Mouse (Mus musculus) liver, embryonic 14.5 days (tissue): ENCODE measurements around the gene Slc22a15. TPM values are rescaled to one million over a fixed set of nuclear protein-coding genes. Genes with fewer than 3 reads are reported as not detected.
A peak's percentile ranks its signal among the peaks of the same experiment; 100 is the strongest.

Experiments used
- ATAC-seq: fragments of 200-750 bp; cut with Nextera tagmentation; 2 replicates; pipeline ENCODE4 v1.8.0; 2017; ENCODE audit warnings: moderate number of reproducible peaks, mild to moderate bottlenecking, moderate library complexity; ENCODE audit not compliant: insufficient read depth
- DNase-seq, 3 experiments: peaks; one replicate each; pipeline ENCODE4 v3.0.0-alpha.2; 2012 to 2013; ENCODE audit warnings: low read depth in 3 of 3, low spot score in 3 of 3
- H3K27ac ChIP-seq: fragments of 300-500 bp; sonication (generic); 2 replicates; pipeline ENCODE4 v1.5.1; 2014; ENCODE audit warnings: moderate library complexity, mild to moderate bottlenecking, control low read depth, inconsistent platforms
- H3K27me3 ChIP-seq: fragments of 300-500 bp; sonication (generic); 2 replicates; pipeline ENCODE4 v1.6.1; 2014; ENCODE audit warnings: mild to moderate bottlenecking, low read length, moderate library complexity; ENCODE audit not compliant: control insufficient read depth, insufficient read depth
- H3K36me3 ChIP-seq: fragments of 300-500 bp; sonication (generic); replicated peaks from 2 replicates; pipeline ENCODE4 v1.6.1; 2014; ENCODE audit warnings: low read depth; ENCODE audit not compliant: control insufficient read depth, insufficient read depth
- H3K4me1 ChIP-seq, 2 experiments: fragments of 200-500 bp in 1 of 2; fragments of 300-500 bp in 1 of 2; sonication (generic) in 1 of 2; replicated peaks; 2 replicates each; pipeline ENCODE4 v1.6.1; 2012 to 2014; ENCODE audit warnings: antibody characterized with exemption in 1 of 2, inconsistent platforms in 1 of 2, low read length in 1 of 2; ENCODE audit not compliant: control insufficient read depth in 2 of 2, insufficient read depth in 2 of 2
- H3K4me2 ChIP-seq: fragments of 300-500 bp; sonication (generic); 2 replicates; pipeline ENCODE4 v1.6.1; 2014; ENCODE audit warnings: low read depth, mild to moderate bottlenecking, control low read depth, moderate library complexity
- H3K4me3 ChIP-seq, 2 experiments: fragments of 200-500 bp in 1 of 2; fragments of 300-500 bp in 1 of 2; sonication (generic) in 1 of 2; 2 replicates each; pipeline ENCODE4 v1.5.1; 2012 to 2014; ENCODE audit warnings: low read depth in 2 of 2, low read length in 2 of 2, mild to moderate bottlenecking in 2 of 2, control low read depth in 1 of 2, inconsistent platforms in 1 of 2, moderate library complexity in 1 of 2; ENCODE audit not compliant: insufficient read depth in 1 of 2
- H3K9ac ChIP-seq: fragments of 300-500 bp; sonication (generic); replicated peaks from 2 replicates; pipeline ENCODE4 v1.6.1; 2014; ENCODE audit warnings: mild to moderate bottlenecking, control low read depth, moderate library complexity
- H3K9me3 ChIP-seq: fragments of 300-500 bp; sonication (generic); 2 replicates; pipeline ENCODE4 v1.6.1; 2016; ENCODE audit warnings: low read length, mixed read lengths; ENCODE audit not compliant: control insufficient read depth
- CTCF ChIP-seq: IDR thresholded peaks from 2 replicates; pipeline ENCODE4 v1.5.1; 2016; ENCODE audit warnings: antibody characterized with exemption, low read depth, control low read depth
- EP300 ChIP-seq: IDR thresholded peaks from 2 replicates; pipeline ENCODE4 v1.6.1; 2016; ENCODE audit warnings: antibody characterized with exemption, low read depth
- WGBS: fragments of 180-500 bp; shearing (Covaris S2); extraction: QIAGEN DNeasy Blood & Tissue Kit; methylation state at CpG from one replicate; pipeline ENCODE4 v1.1.7; 2014; ENCODE audit not compliant: insufficient replicate concordance; 5-methylcytosine and 5-hydroxymethylcytosine counted together
- polyA plus RNA-seq, 2 experiments: library from polyadenylated mRNA; depleted of rRNA in 1 of 2; stranded (reverse) in 1 of 2; unstranded in 1 of 2; fragments of >200 nt; fragmentation: Nextera tagmentation in 1 of 2; extraction: Ambion mirVana in 1 of 2; gene quantifications; 2 replicates each; pipeline versions ENCODE4 v1.2.1 to v1.2.3; 2012 to 2014

Slc22a15 gene
- polyA plus RNA-seq, 2 experiments: 1.3 to 1.7 TPM

DNA sequence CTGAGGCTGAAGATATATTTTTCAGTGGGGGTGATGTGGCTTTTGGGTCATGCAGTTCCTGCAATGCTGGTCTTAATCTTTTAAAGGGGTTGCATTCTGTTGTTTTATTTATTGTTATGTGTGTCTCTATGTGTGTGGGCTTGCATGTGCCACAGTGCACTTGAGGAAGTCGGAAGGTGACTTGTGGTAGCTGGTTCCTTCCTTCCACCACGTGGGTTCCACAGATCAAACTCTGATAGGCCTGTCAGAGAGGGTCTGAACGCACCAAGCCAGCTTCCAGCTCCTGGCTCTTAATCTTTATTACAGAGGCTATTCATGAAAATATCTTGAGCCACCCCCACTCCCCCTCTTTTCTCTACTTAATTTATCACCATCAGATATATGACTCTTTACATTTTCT, 40.4 kb downstream of the Slc22a15 start:
- H3K4me1 ChIP-seq: no peaks in the 10 kb centered on the region
- H3K36me3 ChIP-seq: no peaks in the 10 kb centered on the region
- H3K4me3 ChIP-seq: no peak overlapping the region
- H3K9ac ChIP-seq: no peak overlapping the region
- TF ChIP-seq EP300 (no peak), CTCF (no peak)
- WGBS: 2% methylated on average over 3 of the region's 3 CpGs
- ATAC-seq: no peak
- no peak for DNase-seq
- no peaks in the 10 kb centered on the region for H3K27me3 ChIP-seq
- no peak overlapping the region for H3K4me2 ChIP-seq
- no peaks in the 10 kb centered on the region for H3K9me3 ChIP-seq
- H3K27ac ChIP-seq: no peak overlapping the region

DNA sequence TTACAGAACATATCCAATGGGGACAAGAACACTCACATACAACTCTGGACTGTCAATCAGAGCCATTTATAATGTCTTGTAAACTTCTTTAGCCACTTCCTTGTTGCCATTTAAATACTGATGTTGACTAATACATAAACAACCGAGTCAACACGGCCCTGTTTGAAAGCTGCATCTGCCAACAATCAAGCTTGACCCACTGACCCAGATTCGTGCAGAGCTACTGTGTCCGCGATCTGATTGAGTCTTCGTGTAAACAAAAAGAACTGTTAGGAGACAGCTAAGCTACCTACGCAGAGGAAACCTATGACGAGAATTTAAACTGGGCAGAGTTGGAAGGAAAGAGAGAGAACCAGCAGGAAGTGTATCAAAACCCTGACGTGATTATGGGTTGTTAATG, 42.5 kb downstream of the Slc22a15 start:
- WGBS: 49% methylated on average over 9 of the region's 9 CpGs

DNA sequence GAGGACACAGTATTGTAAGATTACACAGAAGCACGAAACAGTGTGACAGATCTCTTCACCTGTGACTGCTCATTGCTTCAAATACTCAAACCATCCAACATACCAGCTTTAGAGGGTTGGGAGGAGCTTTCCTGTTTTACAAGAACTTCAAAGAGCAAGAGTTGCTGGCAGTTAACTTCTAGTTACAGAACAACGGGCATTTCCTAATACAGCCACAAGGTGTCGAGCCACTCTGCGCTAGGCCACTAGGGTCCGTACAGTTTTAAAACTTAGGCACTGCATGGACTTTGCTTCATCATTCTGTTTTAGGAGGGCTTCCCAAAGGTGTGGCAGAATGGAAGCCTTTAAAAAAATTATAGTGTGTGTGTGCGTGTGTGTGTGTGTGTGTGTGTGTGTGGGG, 43.4 kb downstream of the Slc22a15 start:
- H3K27me3 ChIP-seq: no peaks in the 10 kb centered on the region
- no peaks in the 10 kb centered on the region for H3K4me1 ChIP-seq
- no peaks in the 10 kb centered on the region for H3K36me3 ChIP-seq
- ATAC-seq (no peak), DNase-seq (no peak)
- no peak overlapping the region for H3K27ac ChIP-seq
- H3K9ac ChIP-seq: no peak overlapping the region
- WGBS: 69% methylated on average over 6 of the region's 6 CpGs
- H3K4me2 ChIP-seq: no peak overlapping the region
- no peaks in the 10 kb centered on the region for H3K9me3 ChIP-seq
- no peak overlapping the region for H3K4me3 ChIP-seq
- no peak for TF ChIP-seq EP300
- TF ChIP-seq CTCF: peak; percentile 26

More for the DNA sequence above, 42.5 kb downstream of the Slc22a15 start:
- no peak for DNase-seq
- H3K27ac ChIP-seq: no peak overlapping the region
- no peak overlapping the region for H3K9ac ChIP-seq
- H3K4me3 ChIP-seq: no peak overlapping the region
- H3K36me3 ChIP-seq: no peaks in the 10 kb centered on the region
- no peaks in the 10 kb centered on the region for H3K27me3 ChIP-seq
- no peak for ATAC-seq
- TF ChIP-seq EP300 (no peak), CTCF (no peak)
- no peaks in the 10 kb centered on the region for H3K4me1 ChIP-seq
- no peak overlapping the region for H3K4me2 ChIP-seq
- no peaks in the 10 kb centered on the region for H3K9me3 ChIP-seq

DNA sequence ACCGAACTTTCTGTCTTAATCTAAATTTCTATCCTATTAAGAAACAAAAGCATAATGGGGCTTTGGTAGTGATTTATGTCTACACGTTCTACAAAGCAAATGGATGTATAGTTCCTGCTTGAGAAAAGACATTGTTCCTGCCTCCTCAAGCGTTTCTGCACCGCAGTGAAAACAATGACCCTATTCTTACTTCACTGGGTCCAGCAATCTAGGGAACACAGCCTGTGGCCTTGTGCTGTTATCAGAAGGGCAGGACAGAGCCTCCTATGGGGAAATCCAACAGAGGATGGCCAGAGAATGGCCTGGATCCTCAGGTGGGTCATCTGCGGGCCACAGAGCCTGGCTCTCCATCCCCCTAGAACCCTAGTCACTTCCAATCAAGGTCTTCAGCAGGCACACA, 46.1 kb downstream of the Slc22a15 start:
- H3K9ac ChIP-seq: no peak overlapping the region
- TF ChIP-seq EP300 (no peak), CTCF (no peak)
- 62% methylated on average over 5 of the region's 5 CpGs for WGBS
- H3K27ac ChIP-seq: no peak overlapping the region
- ATAC-seq: no peak
- H3K9me3 ChIP-seq: no peaks in the 10 kb centered on the region
- H3K4me1 ChIP-seq: no peaks in the 10 kb centered on the region
- no peaks in the 10 kb centered on the region for H3K36me3 ChIP-seq
- H3K4me2 ChIP-seq: no peak overlapping the region
- no peak overlapping the region for H3K4me3 ChIP-seq
- H3K27me3 ChIP-seq: no peaks in the 10 kb centered on the region
- DNase-seq: no peak

DNA sequence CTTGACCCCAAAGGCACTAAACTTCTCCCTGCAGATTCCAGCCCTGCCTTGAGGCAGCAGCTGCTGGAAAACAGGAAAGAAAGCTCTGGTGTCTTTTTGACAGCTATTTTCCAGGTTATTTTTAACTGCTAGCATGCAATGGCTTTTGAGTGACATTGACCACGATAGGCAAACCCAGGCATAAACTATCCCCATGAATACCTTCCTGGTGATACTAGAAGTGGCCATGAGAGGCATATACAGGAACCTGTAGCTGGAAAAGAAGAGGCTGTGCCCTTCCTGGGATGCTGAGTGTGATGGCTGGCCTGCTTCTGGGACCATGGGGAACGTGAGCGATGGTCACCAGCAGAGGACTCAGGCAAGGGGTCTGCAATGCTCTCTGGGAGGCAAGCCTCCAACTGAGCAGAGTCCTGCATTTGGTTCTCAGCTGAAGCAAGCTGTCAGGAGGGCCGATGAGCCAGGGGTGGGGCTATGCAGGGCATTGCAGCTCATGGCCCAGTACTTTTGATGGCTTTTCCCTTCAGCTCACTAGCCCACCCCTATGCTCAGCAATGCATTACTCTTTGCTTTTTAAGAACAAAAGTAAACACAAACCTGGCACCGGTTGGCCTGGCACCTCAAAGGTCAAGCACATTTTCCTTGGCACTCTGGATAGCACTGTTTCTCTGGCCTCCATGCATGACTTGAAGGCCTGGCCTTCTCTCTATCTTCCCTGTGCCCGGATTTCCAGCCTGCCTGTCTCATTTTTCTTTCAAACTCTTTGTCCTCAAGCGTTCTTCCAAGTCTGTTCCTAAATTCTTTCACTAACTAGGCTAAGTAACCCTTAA, 47.6 kb downstream of the Slc22a15 start:
- Histone ChIP-seq H3K27ac (no peak overlapping the region), H3K4me1 (no peaks in the 10 kb centered on the region), H3K4me2 (no peak overlapping the region), H3K9me3 (no peaks in the 10 kb centered on the region), H3K9ac (no peak overlapping the region), H3K36me3 (no peaks in the 10 kb centered on the region), H3K4me3 (no peak overlapping the region), H3K27me3 (no peaks in the 10 kb centered on the region)
- no peak for DNase-seq
- no peak for TF ChIP-seq EP300
- ATAC-seq: no peak
- 56% methylated on average over 7 of the region's 7 CpGs for WGBS
